Mouse (Mus musculus) embryonic facial prominence, embryonic 13.5 days (tissue): ENCODE data around the gene Gli3. TPM values are rescaled to one million over a fixed set of nuclear protein-coding genes. Genes with fewer than 3 reads are reported as not detected.

ENCODE experiments used
- ATAC-seq: fragments of 200-750 bp; cut with Nextera tagmentation; 2 replicates; pipeline ENCODE4 v1.8.0; 2017; ENCODE audit warnings: low read depth; ENCODE audit not compliant: insufficient number of reproducible peaks, insufficient read depth, low FRiP score, low TSS enrichment
- H3K27ac ChIP-seq: fragments of 300-500 bp; sonication (generic); 2 replicates; pipeline ENCODE4 v1.5.1; 2015; ENCODE audit warnings: moderate library complexity, mild to moderate bottlenecking, inconsistent platforms
- H3K27me3 ChIP-seq: fragments of 300-500 bp; sonication (generic); 2 replicates; pipeline ENCODE4 v1.6.1; 2015; ENCODE audit warnings: mild to moderate bottlenecking, inconsistent platforms
- H3K36me3 ChIP-seq: fragments of 300-500 bp; sonication (generic); 2 replicates; pipeline ENCODE4 v1.6.1; 2015; ENCODE audit warnings: mild to moderate bottlenecking, inconsistent platforms
- H3K4me1 ChIP-seq: fragments of 300-500 bp; sonication (generic); 2 replicates; pipeline ENCODE4 v1.6.1; 2015; ENCODE audit warnings: inconsistent platforms
- H3K4me2 ChIP-seq: fragments of 300-500 bp; sonication (generic); 2 replicates; pipeline ENCODE4 v1.6.1; 2015; ENCODE audit warnings: moderate library complexity, mild to moderate bottlenecking, inconsistent platforms
- H3K4me3 ChIP-seq: fragments of 300-500 bp; sonication (generic); 2 replicates; pipeline ENCODE4 v1.5.1; 2015; ENCODE audit warnings: mild to moderate bottlenecking, inconsistent platforms
- H3K9ac ChIP-seq: fragments of 300-500 bp; sonication (generic); 2 replicates; pipeline ENCODE4 v1.6.1; 2015; ENCODE audit warnings: mild to moderate bottlenecking, inconsistent platforms
- H3K9me3 ChIP-seq: fragments of 300-500 bp; sonication (generic); 2 replicates; pipeline ENCODE4 v1.6.1; 2016; ENCODE audit warnings: inconsistent platforms
- WGBS: fragments of 180-500 bp; shearing (Covaris S2); methylation state at CpG from one replicate; pipeline ENCODE4 v1.1.7; 2015; ENCODE audit warnings: mixed read lengths; 5-methylcytosine and 5-hydroxymethylcytosine counted together
- polyA plus RNA-seq: library from polyadenylated mRNA; unstranded; fragments of >200 nt; fragmentation: Nextera tagmentation; extraction: Ambion mirVana; gene quantifications from 2 replicates; pipeline ENCODE4 v1.2.1, GENCODE M21; 2015

The Gli3 gene
- polyA plus RNA-seq, 1 experiment from 2014 or later: 32.8 TPM

DNA sequence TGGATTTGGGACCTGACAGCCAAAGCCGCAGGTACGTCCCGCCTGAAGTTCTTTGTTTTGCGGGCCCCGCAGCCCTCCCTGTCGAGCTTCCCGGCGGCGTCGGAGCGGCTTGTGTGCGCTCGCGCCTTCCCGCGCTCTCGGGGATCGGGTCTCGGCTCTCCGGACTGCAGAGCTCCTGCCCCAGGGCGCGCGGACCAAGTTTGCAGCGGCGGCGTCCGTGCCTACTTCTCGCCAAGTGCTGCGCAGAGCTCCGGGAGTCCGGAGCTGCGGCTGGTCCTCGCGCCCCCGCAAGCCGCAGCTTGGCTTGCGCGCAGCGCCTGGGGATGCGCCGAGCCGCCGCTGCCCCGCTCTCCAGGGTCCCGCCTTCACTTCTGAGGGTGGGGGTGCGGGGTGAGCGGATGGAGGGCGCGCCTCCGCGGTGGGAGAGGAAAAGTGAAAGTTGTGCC is 1.1 kb downstream of the Gli3 start:
- Histone ChIP-seq H3K9ac (peak overlapping the region; percentile 98), H3K27me3 (no peaks in the 10 kb centered on the region), H3K4me3 (peak overlapping the region; percentile 95), H3K4me1 (peaks cover 40% of the 10 kb centered on the region), H3K4me2 (peak overlapping the region; percentile 62), H3K9me3 (no peaks in the 10 kb centered on the region), H3K27ac (peak overlapping the region; percentile 99), H3K36me3 (no peaks in the 10 kb centered on the region)
- WGBS: under 1% methylated on average over 51 of the region's 51 CpGs
- no peak for ATAC-seq

DNA sequence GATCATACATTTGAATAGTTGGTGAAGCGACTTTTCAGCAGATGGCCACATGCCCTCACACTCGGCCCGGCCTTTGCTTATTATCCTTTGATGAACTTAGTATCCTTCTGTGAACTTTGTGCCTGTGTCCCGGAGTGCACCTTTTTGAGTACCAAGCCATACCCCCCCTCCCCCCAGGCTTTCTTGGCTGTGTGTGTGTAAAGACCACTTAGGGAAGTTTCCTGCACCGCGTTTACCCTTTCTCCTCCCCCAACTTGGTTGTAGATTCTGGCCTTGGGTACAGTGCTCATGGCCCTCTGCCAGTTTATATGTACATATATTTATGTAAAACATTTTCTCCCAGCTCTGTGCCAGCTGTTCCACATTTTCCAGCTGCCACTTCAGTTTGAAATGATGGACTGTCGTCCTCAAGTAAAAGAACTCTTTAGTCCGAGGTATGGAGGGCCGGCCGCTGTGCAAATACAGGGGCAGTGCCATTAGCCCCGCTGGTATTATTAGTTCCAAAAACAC is 1.8 kb downstream of the Gli3 start:
- peak overlapping the region; percentile 62 for H3K4me2 ChIP-seq

GRCm38 (mm10) chr13:15466496-15466895 is 3.5 kb downstream of the Gli3 start:
- Histone ChIP-seq H3K9ac (0 out of 2 replicates have a peak overlapping the region, but pooled peaks have one; percentile 33), H3K27me3 (no peaks in the 10 kb centered on the region), H3K36me3 (no peaks in the 10 kb centered on the region), H3K4me1 (peaks cover 62% of the 10 kb centered on the region), H3K4me2 (peak overlapping the region; percentile 62), H3K4me3 (peak overlapping the region; percentile 95), H3K9me3 (no peaks in the 10 kb centered on the region), H3K27ac (no peak overlapping the region)
- ATAC-seq: no peak
- 16% methylated on average over 6 of the region's 6 CpGs for WGBS

More for the DNA sequence above, 1.8 kb downstream of the Gli3 start:
- ATAC-seq: no peak
- H3K9me3 ChIP-seq: no peaks in the 10 kb centered on the region
- H3K4me3 ChIP-seq: peak overlapping the region; percentile 95
- peak overlapping the region; percentile 98 for H3K9ac ChIP-seq
- H3K4me1 ChIP-seq: peaks cover 47% of the 10 kb centered on the region
- no peaks in the 10 kb centered on the region for H3K36me3 ChIP-seq
- under 1% methylated on average over 11 of the region's 11 CpGs for WGBS
- peak overlapping the region; percentile 99 for H3K27ac ChIP-seq
- H3K27me3 ChIP-seq: no peaks in the 10 kb centered on the region

DNA sequence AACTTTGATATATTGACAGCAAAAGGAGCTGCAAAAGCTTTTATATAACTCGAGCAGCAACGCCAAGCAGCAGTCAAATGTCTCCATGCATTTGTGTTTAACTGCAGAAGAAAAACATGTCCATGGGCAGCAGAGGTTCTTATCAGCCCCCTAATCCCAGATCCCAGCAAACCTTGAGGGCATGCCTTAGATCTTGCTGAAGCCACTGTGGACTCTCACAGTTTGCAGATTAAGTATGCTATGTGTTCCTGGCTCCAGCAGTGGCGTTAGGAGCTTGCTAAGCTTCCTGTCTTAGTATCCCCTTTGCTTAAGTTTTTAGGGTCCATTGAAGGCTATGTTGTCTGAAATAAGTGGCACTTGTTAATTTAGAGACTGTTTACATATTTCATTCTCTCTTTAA is 4.4 kb downstream of the Gli3 start:
- Histone ChIP-seq H3K36me3 (no peaks in the 10 kb centered on the region), H3K27ac (no peak overlapping the region), H3K4me3 (peak overlapping the region; percentile 95), H3K4me2 (peak overlapping the region; percentile 62), H3K9me3 (no peaks in the 10 kb centered on the region), H3K9ac (peak overlapping the region; percentile 58; the same call in 1 of the 2 replicates), H3K27me3 (no peaks in the 10 kb centered on the region), H3K4me1 (peaks cover 58% of the 10 kb centered on the region)
- WGBS: 19% methylated on average over 3 of the region's 3 CpGs
- ATAC-seq: no peak

DNA sequence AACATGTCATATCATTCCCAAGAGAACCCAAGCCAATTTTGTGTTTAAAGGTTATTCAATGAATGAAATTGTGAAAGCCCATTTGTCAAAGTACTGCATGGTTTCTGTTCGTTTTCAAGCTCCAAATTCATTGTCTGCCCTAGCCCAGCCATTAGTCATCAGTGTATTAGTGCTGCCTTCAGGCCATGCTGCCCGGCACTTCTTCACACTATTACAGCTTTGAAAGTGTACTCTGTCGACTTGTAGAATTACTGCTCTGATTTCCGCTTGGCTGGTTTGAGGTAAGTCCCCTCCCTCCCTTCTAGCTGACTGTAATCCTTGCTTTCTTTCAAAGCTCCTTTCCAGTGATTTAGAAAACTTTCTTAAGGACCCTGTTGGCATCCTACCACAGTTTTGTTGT is 5.4 kb downstream of the Gli3 start:
- 24% methylated on average over 4 of the region's 4 CpGs for WGBS
- H3K9me3 ChIP-seq: no peaks in the 10 kb centered on the region
- no peak overlapping the region for H3K9ac ChIP-seq
- H3K4me3 ChIP-seq: no peak overlapping the region
- no peak overlapping the region for H3K27ac ChIP-seq
- H3K4me2 ChIP-seq: peak overlapping the region; percentile 62
- H3K4me1 ChIP-seq: peaks cover 67% of the 10 kb centered on the region
- H3K27me3 ChIP-seq: no peaks in the 10 kb centered on the region
- no peak for ATAC-seq
- no peaks in the 10 kb centered on the region for H3K36me3 ChIP-seq

GRCm38 (mm10) chr13:15470056-15470455 is 7.0 kb downstream of the Gli3 start:
- no peak for ATAC-seq
- Histone ChIP-seq H3K36me3 (no peaks in the 10 kb centered on the region), H3K9me3 (no peaks in the 10 kb centered on the region), H3K4me2 (no peak overlapping the region), H3K4me1 (peaks cover 77% of the 10 kb centered on the region), H3K9ac (no peak overlapping the region), H3K27ac (no peak overlapping the region), H3K27me3 (no peaks in the 10 kb centered on the region), H3K4me3 (no peak overlapping the region)
- WGBS: 35% methylated on average over 3 of the region's 3 CpGs

- Histone ChIP-seq H3K27ac (no peak overlapping the region), H3K4me3 (no peak overlapping the region), H3K4me1 (peaks cover 59% of the 10 kb centered on the region), H3K27me3 (no peaks in the 10 kb centered on the region), H3K36me3 (0 out of 2 replicates have a peak, but pooled peaks cover 1% of the 10 kb centered on the region), H3K4me2 (no peak overlapping the region), H3K9ac (no peak overlapping the region), H3K9me3 (no peaks in the 10 kb centered on the region)
- no peak for ATAC-seq
- 49% methylated on average over 3 of the region's 3 CpGs for WGBS
These were observed 9.7 kb downstream of the Gli3 start for GRCm38 (mm10) chr13:15472712-15473111.

GRCm38 (mm10) chr13:15474393-15474792 is 11.4 kb downstream of the Gli3 start:
- Histone ChIP-seq H3K4me2 (no peak overlapping the region), H3K27me3 (no peaks in the 10 kb centered on the region), H3K36me3 (peaks cover 12% of the 10 kb centered on the region), H3K4me1 (peaks cover 47% of the 10 kb centered on the region), H3K27ac (no peak overlapping the region), H3K9me3 (no peaks in the 10 kb centered on the region), H3K4me3 (no peak overlapping the region), H3K9ac (no peak overlapping the region)
- no peak for ATAC-seq
- WGBS: 76% methylated on average over 2 of the region's 2 CpGs

DNA sequence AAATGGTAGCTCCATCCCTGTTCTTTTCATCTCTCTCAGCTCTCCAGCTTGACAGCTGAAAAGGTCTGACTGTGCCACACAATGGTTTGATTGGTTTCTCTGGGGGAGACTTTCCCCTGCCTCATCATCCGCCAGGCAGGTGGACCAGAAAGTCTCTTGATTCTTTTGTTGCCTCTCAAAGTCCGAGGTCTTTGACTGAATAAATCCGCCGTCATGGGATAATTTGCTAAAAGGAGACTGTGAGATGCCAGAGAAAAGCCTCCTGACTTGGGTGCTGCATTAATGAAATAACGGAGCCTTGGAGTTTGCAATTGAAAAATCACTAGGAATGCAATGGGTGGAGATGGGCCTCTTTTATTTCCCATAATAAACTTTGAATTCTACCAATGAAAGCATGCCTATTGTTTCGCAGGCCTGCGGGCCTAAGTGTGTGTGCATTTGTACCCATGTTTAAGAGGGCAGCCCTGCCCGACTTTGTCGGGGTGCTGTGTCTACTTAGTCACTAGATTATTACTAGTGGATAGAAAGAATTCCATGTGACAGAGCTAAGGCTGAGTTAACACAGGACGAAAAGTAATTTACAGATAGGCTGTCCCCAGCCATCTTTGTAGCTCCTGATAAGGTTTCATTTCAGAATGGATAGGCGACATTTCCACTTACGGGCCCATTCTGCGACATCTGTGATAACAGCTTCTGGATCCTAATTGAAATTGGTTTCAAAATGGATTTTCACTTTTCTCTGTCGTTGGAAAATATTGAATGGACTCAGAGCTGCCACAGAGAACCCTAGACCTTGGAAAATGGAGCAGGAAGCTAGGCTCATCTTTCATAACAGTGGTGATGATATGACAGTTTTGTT is 23.2 kb downstream of the Gli3 start:
- Histone ChIP-seq H3K4me3 (no peak overlapping the region), H3K36me3 (no peaks in the 10 kb centered on the region), H3K4me1 (peaks cover 41% of the 10 kb centered on the region), H3K9me3 (no peaks in the 10 kb centered on the region), H3K27me3 (no peaks in the 10 kb centered on the region), H3K27ac (no peak overlapping the region), H3K9ac (no peak overlapping the region), H3K4me2 (no peak overlapping the region)
- 58% methylated on average over 14 of the region's 14 CpGs for WGBS
- ATAC-seq: no peak

- Histone ChIP-seq H3K36me3 (no peaks in the 10 kb centered on the region), H3K4me2 (no peak overlapping the region), H3K4me1 (peaks cover 42% of the 10 kb centered on the region), H3K9me3 (no peaks in the 10 kb centered on the region), H3K27me3 (no peaks in the 10 kb centered on the region), H3K9ac (no peak overlapping the region), H3K4me3 (no peak overlapping the region), H3K27ac (no peak overlapping the region)
- no peak for ATAC-seq
- WGBS: 14% methylated on average over 7 of the region's 7 CpGs
These were observed 24.3 kb downstream of the Gli3 start for GRCm38 (mm10) chr13:15487334-15487733.

DNA sequence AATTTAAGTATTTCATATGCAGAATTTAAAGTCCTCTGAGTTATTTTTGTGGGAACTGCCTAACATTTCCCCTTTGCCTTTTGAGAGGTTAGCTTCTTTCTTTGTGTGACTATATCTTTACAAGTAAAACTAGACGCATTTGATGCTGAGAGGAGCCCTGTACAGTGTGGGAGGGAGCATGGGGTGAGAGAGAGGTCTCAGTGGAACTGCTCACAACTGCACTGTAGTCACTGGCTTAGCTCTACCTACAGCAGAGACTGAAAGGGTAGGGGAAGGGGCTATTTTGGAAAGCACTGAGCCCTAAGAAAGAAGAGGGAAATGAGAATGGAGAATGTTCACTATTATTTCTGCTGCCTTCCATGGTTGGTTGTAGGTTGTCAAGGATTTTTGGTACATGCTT is 25.0 kb downstream of the Gli3 start:
- H3K9ac ChIP-seq: no peak overlapping the region
- H3K4me1 ChIP-seq: peaks cover 42% of the 10 kb centered on the region
- H3K9me3 ChIP-seq: no peaks in the 10 kb centered on the region
- no peak for ATAC-seq
- 36% methylated on average over 1 of the region's 1 CpGs for WGBS
- no peaks in the 10 kb centered on the region for H3K27me3 ChIP-seq
- H3K4me2 ChIP-seq: no peak overlapping the region
- H3K27ac ChIP-seq: no peak overlapping the region
- no peak overlapping the region for H3K4me3 ChIP-seq
- no peaks in the 10 kb centered on the region; the same call in 1 of the 2 replicates for H3K36me3 ChIP-seq

GRCm38 (mm10) chr13:15495820-15496219 is 32.8 kb downstream of the Gli3 start:
- 37% methylated on average over 4 of the region's 4 CpGs for WGBS
- H3K4me1 ChIP-seq: peaks cover 38% of the 10 kb centered on the region

More at GRCm38 (mm10) chr13:15495820-15496219, 32.8 kb downstream of the Gli3 start:
- no peak overlapping the region for H3K4me2 ChIP-seq
- H3K4me3 ChIP-seq: no peak overlapping the region
- H3K36me3 ChIP-seq: no peaks in the 10 kb centered on the region; the same call in 1 of the 2 replicates
- H3K27ac ChIP-seq: no peak overlapping the region
- H3K9ac ChIP-seq: no peak overlapping the region
- ATAC-seq: no peak
- H3K9me3 ChIP-seq: no peaks in the 10 kb centered on the region
- no peaks in the 10 kb centered on the region for H3K27me3 ChIP-seq
